Mouse (Mus musculus) limb, embryonic 14.5 days (tissue): ENCODE measurements around the gene Btbd11. TPM values are rescaled to one million over a fixed set of nuclear protein-coding genes. Genes with fewer than 3 reads are reported as not detected.

ENCODE experiments used
- ATAC-seq: fragments of 200-750 bp; cut with Nextera tagmentation; 2 replicates; pipeline ENCODE4 v1.8.0; 2017; ENCODE audit warnings: low read depth, moderate number of reproducible peaks, moderate TSS enrichment; ENCODE audit not compliant: low FRiP score
- DNase-seq: peaks from one replicate; pipeline ENCODE4 v3.0.0-alpha.2; 2015; ENCODE audit warnings: low spot score
- H3K27ac ChIP-seq: fragments of 300-500 bp; sonication (generic); replicated peaks from 2 replicates; pipeline ENCODE4 v1.5.1; 2014; ENCODE audit warnings: low read depth, mild to moderate bottlenecking, low read length, moderate library complexity, mixed read lengths
- H3K27me3 ChIP-seq: fragments of 300-500 bp; sonication (generic); 2 replicates; pipeline ENCODE4 v1.6.1; 2014; ENCODE audit warnings: low read length, mixed read lengths; ENCODE audit not compliant: control insufficient read depth, insufficient read depth
- H3K36me3 ChIP-seq: fragments of 300-500 bp; sonication (generic); 2 replicates; pipeline ENCODE4 v1.6.1; 2014; ENCODE audit warnings: mild to moderate bottlenecking, low read length, moderate library complexity, mixed read lengths; ENCODE audit not compliant: control insufficient read depth, insufficient read depth
- H3K4me1 ChIP-seq: fragments of 300-500 bp; sonication (generic); 2 replicates; pipeline ENCODE4 v1.6.1; 2014; ENCODE audit warnings: antibody characterized with exemption, low read length, mixed read lengths; ENCODE audit not compliant: control insufficient read depth, insufficient read depth
- H3K4me2 ChIP-seq: fragments of 300-500 bp; sonication (generic); replicated peaks from 2 replicates; pipeline ENCODE4 v1.6.1; 2014; ENCODE audit warnings: low read depth, mild to moderate bottlenecking, low read length, moderate library complexity; ENCODE audit not compliant: severe bottlenecking
- H3K4me3 ChIP-seq: fragments of 300-500 bp; sonication (generic); replicated peaks from 2 replicates; pipeline ENCODE4 v1.5.1; 2014; ENCODE audit warnings: low read length
- H3K9ac ChIP-seq: fragments of 300-500 bp; sonication (generic); 2 replicates; pipeline ENCODE4 v1.6.1; 2014; ENCODE audit warnings: mild to moderate bottlenecking, low read depth, low read length, moderate library complexity; ENCODE audit not compliant: severe bottlenecking
- H3K9me3 ChIP-seq: fragments of 300-500 bp; sonication (generic); 2 replicates; pipeline ENCODE4 v1.6.1; 2016; ENCODE audit warnings: low read length; ENCODE audit not compliant: control insufficient read depth
- POLR2A ChIP-seq: fragments of 200-500 bp; IDR thresholded peaks from 2 replicates; pipeline ENCODE4 v1.8.0; 2012; ENCODE audit warnings: inconsistent platforms, mild to moderate bottlenecking, moderate library complexity, borderline replicate concordance; ENCODE audit not compliant: insufficient read depth, insufficient read length; ENCODE audit errors: extremely low read depth
- WGBS: fragments of 180-500 bp; shearing (Covaris S2); extraction: QIAGEN DNeasy Blood & Tissue Kit; methylation state at CpG from one replicate; pipeline ENCODE4 v1.1.7; 2014; 5-methylcytosine and 5-hydroxymethylcytosine counted together
- polyA plus RNA-seq, 2 experiments: library from polyadenylated mRNA; depleted of rRNA in 1 of 2; stranded (reverse) in 1 of 2; unstranded in 1 of 2; fragments of >200 nt; fragmentation: Nextera tagmentation in 1 of 2; extraction: Ambion mirVana in 1 of 2; gene quantifications; 2 replicates each; pipeline versions ENCODE4 v1.2.1 to v1.2.3; 2012 to 2014

Btbd11 gene
- polyA plus RNA-seq, 2 experiments: 10.2 to 11.6 TPM

DNA sequence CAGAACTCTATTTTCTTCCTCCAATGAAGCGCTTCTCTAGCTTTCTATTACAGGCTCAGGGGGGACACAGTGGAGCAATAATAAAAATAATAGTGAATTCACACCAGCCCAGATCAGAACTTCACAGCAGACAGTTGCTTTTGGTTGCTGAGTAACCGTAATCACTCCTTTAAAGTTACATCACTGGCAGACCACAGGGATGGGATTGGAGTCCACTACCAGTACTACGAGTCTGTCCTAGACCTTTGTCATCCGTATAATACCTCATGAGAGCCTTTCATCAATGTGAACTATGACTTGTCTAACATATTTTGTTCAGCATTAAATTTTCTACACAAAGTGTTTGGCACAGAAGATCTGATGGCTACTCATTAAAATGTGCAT, 35.0 kb downstream of the Btbd11 start:
- H3K9ac ChIP-seq: no peak overlapping the region

DNA sequence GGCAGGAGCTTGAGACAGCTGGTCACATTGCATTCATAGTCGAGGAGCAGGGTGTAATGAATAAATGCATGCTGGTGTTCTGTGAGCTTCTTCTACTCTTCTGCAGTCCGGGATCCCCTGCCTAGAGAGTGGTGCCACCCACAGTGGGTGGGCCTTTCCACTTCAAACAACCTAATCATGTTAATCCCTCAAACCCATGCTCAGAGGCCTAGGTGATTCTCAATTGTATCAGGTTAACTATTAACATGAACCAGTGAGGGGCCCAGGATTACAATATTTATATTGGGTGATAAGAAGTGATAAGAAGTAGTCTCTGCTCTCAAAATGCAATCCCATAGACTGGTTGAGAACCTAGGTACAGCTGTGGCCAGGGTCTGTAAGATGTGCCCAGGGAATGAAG, 39.1 kb downstream of the Btbd11 start:
- H3K4me1 ChIP-seq: no peaks in the 10 kb centered on the region
- 69% methylated on average over 2 of the region's 2 CpGs for WGBS
- H3K9ac ChIP-seq: no peak overlapping the region
- H3K36me3 ChIP-seq: no peaks in the 10 kb centered on the region
- no peak for DNase-seq
- no peak for ATAC-seq
- no peak overlapping the region for H3K4me2 ChIP-seq
- TF ChIP-seq POLR2A: no peak
- H3K9me3 ChIP-seq: no peaks in the 10 kb centered on the region
- no peak overlapping the region for H3K27ac ChIP-seq
- H3K4me3 ChIP-seq: no peak overlapping the region
- no peaks in the 10 kb centered on the region for H3K27me3 ChIP-seq

More for the DNA sequence above, 35.0 kb downstream of the Btbd11 start:
- Histone ChIP-seq H3K27me3 (no peaks in the 10 kb centered on the region), H3K4me1 (no peaks in the 10 kb centered on the region), H3K9me3 (no peaks in the 10 kb centered on the region), H3K27ac (no peak overlapping the region), H3K4me3 (no peak overlapping the region), H3K4me2 (no peak overlapping the region), H3K36me3 (no peaks in the 10 kb centered on the region)
- DNase-seq (no peak), ATAC-seq (no peak)
- no peak for TF ChIP-seq POLR2A
- 78% methylated on average over 4 of the region's 4 CpGs for WGBS

DNA sequence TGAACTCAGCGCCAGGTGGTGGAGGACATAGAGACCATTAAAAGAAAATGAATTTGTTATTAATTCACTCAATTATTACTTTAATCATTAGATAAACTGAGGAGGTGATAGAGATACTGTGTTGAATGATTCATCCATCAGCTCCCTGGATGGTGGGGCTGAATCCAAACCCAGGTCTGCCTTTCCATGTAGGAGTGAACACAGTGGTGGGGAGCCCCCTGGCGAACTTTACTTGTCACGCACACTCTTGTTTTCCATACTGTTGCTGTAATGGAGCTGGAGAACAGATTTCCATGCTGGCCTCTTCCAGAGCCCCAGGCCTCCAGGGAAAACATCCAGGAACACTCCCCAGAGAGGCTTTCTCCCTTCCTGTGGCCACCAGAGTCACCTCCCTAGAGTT, 50.6 kb downstream of the Btbd11 start:
- no peak overlapping the region for H3K27ac ChIP-seq
- H3K9ac ChIP-seq: no peak overlapping the region
- H3K9me3 ChIP-seq: 0 out of 2 replicates have a peak, but pooled peaks cover 3% of the 10 kb centered on the region
- no peak for ATAC-seq
- no peaks in the 10 kb centered on the region for H3K27me3 ChIP-seq
- WGBS: 93% methylated on average over 3 of the region's 3 CpGs
- H3K4me3 ChIP-seq: no peak overlapping the region
- H3K4me2 ChIP-seq: no peak overlapping the region
- H3K4me1 ChIP-seq: no peaks in the 10 kb centered on the region
- no peaks in the 10 kb centered on the region for H3K36me3 ChIP-seq
- no peak for DNase-seq
- no peak for TF ChIP-seq POLR2A

DNA sequence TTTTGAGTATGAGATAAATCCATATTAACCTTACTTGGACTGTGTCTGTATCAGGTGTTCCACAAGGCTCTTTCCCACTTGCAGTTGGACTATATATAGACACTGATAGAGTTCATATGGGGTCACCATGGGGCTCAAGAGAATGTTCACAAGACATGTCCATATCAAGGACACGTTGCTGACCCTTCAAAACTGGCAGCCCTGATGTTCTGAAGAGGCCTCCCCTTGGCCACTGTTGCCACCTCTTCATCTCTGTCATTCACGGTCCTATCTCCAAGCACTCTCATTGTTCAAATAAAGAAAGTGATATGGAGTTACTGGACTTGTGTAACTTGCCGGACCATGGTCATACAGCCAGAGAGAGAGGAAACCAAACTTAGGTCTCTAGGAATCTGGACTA, 56.8 kb downstream of the Btbd11 start:
- no peaks in the 10 kb centered on the region for H3K27me3 ChIP-seq
- 96% methylated on average over 3 of the region's 3 CpGs for WGBS
- H3K4me1 ChIP-seq: no peaks in the 10 kb centered on the region
- H3K9ac ChIP-seq: no peak overlapping the region
- no peaks in the 10 kb centered on the region for H3K9me3 ChIP-seq
- TF ChIP-seq POLR2A: no peak
- H3K27ac ChIP-seq: no peak overlapping the region
- DNase-seq (no peak), ATAC-seq (no peak)
- H3K36me3 ChIP-seq: no peaks in the 10 kb centered on the region
- no peak overlapping the region for H3K4me2 ChIP-seq
- H3K4me3 ChIP-seq: no peak overlapping the region

DNA sequence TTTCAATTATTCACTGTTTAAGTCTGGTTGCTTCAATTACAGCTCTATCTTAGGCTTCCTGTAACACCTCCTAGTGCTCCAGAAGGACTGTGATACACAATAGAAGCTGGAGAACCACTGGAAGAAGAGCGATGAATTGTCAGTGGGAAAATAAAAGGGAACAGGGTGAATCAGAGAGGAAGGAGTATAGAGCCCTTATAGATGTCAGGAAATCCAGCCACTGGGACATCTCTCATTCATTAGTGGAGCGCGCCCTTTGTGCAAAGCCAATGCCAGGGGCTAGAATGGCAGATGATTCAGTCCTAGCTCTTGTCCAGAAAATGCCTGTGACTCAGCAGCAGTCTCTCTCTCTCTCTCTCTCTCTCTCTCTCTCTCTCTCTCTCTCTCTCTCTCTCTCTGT, 59.3 kb downstream of the Btbd11 start:
- H3K4me3 ChIP-seq: no peak overlapping the region
- TF ChIP-seq POLR2A: no peak

DNA sequence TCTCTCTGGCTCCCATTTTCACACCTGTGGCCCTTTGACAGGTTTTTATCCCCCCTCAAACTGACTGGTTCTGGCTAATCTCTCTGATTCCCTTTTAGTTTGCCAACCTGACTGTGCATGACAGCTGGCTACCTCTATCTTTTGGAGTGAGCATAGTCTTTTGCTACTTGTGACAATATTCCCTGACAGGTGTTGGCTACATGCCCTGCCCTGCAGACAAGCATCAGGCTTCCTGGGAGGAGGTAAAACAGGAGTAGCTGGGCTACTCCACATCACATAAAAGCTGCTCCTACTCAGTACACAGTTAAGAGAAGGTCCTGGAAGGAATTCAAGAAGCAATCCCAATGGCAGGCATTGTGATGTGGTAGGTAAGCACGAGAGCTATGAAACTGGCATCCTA, 60.1 kb downstream of the Btbd11 start:
- WGBS: 76% methylated on average over 1 of the region's 1 CpGs

More for the DNA sequence above, 59.3 kb downstream of the Btbd11 start:
- no peaks in the 10 kb centered on the region for H3K9me3 ChIP-seq
- no peak for ATAC-seq
- H3K36me3 ChIP-seq: no peaks in the 10 kb centered on the region
- H3K9ac ChIP-seq: no peak overlapping the region
- H3K27me3 ChIP-seq: no peaks in the 10 kb centered on the region
- WGBS: 95% methylated on average over 3 of the region's 3 CpGs
- no peak overlapping the region for H3K27ac ChIP-seq
- no peaks in the 10 kb centered on the region for H3K4me1 ChIP-seq
- DNase-seq: no peak
- no peak overlapping the region for H3K4me2 ChIP-seq

More for the DNA sequence above, 60.1 kb downstream of the Btbd11 start:
- Histone ChIP-seq H3K9ac (no peak overlapping the region), H3K4me3 (no peak overlapping the region), H3K4me1 (no peaks in the 10 kb centered on the region), H3K27me3 (no peaks in the 10 kb centered on the region), H3K9me3 (no peaks in the 10 kb centered on the region), H3K27ac (no peak overlapping the region), H3K36me3 (no peaks in the 10 kb centered on the region), H3K4me2 (no peak overlapping the region)
- no peak for ATAC-seq
- TF ChIP-seq POLR2A: no peak
- DNase-seq: no peak
